ENCODE assay signal across 10 mouse cellular contexts in the genomic region with DNA sequence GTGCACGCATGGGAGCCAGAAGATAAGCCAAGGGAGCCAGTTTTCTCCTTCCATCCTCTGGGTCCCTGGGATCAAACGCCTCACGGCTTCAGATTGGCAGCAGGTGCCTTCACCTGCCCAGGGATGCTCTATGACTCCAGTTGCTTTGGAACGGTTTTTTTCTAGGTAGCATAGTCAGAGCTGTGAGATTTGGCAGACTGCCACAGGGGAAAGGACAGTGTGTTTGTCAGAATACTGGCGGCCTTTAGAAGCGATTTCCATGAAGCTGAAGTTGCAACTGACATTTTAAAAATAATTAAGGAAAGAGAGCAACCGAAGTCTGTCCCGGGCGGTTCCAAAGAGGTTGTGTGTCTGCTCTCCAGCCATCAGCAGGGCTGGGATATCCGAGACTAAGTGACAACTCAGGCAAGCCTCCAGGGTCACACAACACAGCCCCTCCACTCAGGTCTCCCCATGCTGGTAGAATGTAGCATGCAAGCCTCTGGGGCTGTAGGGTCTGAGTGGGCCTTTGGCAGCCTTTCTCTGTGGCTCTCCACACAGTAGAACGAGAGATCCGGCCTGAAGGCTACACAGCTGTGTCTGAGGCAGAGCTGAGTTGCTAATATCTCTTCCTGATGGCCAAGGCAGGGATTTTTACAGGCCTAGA. TPM values are rescaled to one million over a fixed set of nuclear protein-coding genes. Genes with fewer than 3 reads are reported as not detected.
A peak's percentile ranks its signal among the peaks of the same experiment; 100 is the strongest.
DNase-seq lines count a peak whose midpoint lies in the region; ATAC-seq and TF ChIP-seq lines count a peak whose summit lies in the region.
"Had no signal": no experiment of that assay in that cellular context is flagged by ENCODE, and none has a peak within 500 bp of the region (broad histone marks: within the 10 kb centered on the region; RNA-seq: fewer than 3 reads in every experiment).

No protein-coding gene starts in this region.

- no peak overlapping the region for H3K4me2 ChIP-seq in embryonic facial prominence, embryonic 14.5 days (ENCODE audit: low read depth, low read length)
- no peak overlapping the region for H3K4me2 ChIP-seq in lung, postnatal 0 days (replicated peaks; ENCODE audit: low read depth, low read length)

- WGBS in embryonic facial prominence, embryonic 14.5 days = 59% methylated on average over 12 of the region's 12 CpGs
- 86% methylated on average over 12 of the region's 12 CpGs for WGBS in embryonic facial prominence, embryonic 10.5 days
- 42% methylated on average over 12 of the region's 12 CpGs for WGBS in lung, postnatal 0 days

- no peak for DNase-seq in embryonic facial prominence, embryonic 14.5 days (ENCODE audit: low spot score)
- DNase-seq in embryonic facial prominence, embryonic 10.5 days (ENCODE audit: low spot score) = no peak
- peak; percentile 53 for DNase-seq in lung, postnatal 14 days
- DNase-seq in lung, postnatal 0 days (ENCODE audit: low spot score) = no peak
- peak; percentile 61 to 76 for DNase-seq in cerebellum, postnatal 25 days
- DNase-seq in kidney, postnatal 14 days = peak; percentile 76
- DNase-seq in embryo, embryonic 11 days = no peak
- no peak for DNase-seq in urinary bladder, postnatal 25 days (ENCODE audit: low spot score)

- H3K27me3 ChIP-seq in embryonic facial prominence, embryonic 14.5 days (replicated peaks; ENCODE audit: control insufficient read depth, insufficient read depth, low read length) = no peaks in the 10 kb centered on the region
- 0 out of 2 replicates have a peak, but pooled peaks cover 4% of the 10 kb centered on the region for H3K27me3 ChIP-seq in embryonic facial prominence, embryonic 10.5 days (replicated peaks; ENCODE audit: low read depth, poor library complexity, severe bottlenecking)
- H3K27me3 ChIP-seq in lung, postnatal 0 days (replicated peaks; ENCODE audit: insufficient read depth, low read length) = no peaks in the 10 kb centered on the region

- no peak overlapping the region for H3K4me3 ChIP-seq in embryonic facial prominence, embryonic 14.5 days (ENCODE audit: low read depth, low read length)
- H3K4me3 ChIP-seq in embryonic facial prominence, embryonic 10.5 days = no peak overlapping the region
- no peak overlapping the region for H3K4me3 ChIP-seq in lung, postnatal 0 days (ENCODE audit: low read depth, low read length)
- H3K4me3 ChIP-seq: erythroblast, embryonic 14.5 days; myocyte had no signal

- H3K36me3 ChIP-seq in embryonic facial prominence, embryonic 14.5 days (ENCODE audit: control insufficient read depth, insufficient read depth, low read length) = no peaks in the 10 kb centered on the region
- H3K36me3 ChIP-seq in embryonic facial prominence, embryonic 10.5 days (replicated peaks) = no peaks in the 10 kb centered on the region
- H3K36me3 ChIP-seq in lung, postnatal 0 days (ENCODE audit: insufficient read depth, low read length) = peaks cover under 1% of the 10 kb centered on the region; the same call in 1 of the 2 replicates

- ATAC-seq in embryonic facial prominence, embryonic 14.5 days (ENCODE audit: low read depth) = no peak
- no peak for ATAC-seq in lung, postnatal 0 days

- no peak for TF ChIP-seq CTCF in lung, postnatal 0 days (IDR thresholded peaks at IDR 0.05)

- no peak overlapping the region for H3K27ac ChIP-seq in embryonic facial prominence, embryonic 14.5 days (replicated peaks; ENCODE audit: low read depth, low read length)
- H3K27ac ChIP-seq in embryonic facial prominence, embryonic 10.5 days (replicated peaks) = no peak overlapping the region
- H3K27ac ChIP-seq in lung, postnatal 0 days (ENCODE audit: low read length) = no peak overlapping the region

- TF ChIP-seq EP300 in lung, postnatal 0 days (IDR thresholded peaks at IDR 0.05) = no peak

- 0 out of 2 replicates have a peak overlapping the region, but pooled peaks have one; percentile 11 for H3K9ac ChIP-seq in embryonic facial prominence, embryonic 14.5 days (ENCODE audit: low read depth, low read length)
- no peak overlapping the region for H3K9ac ChIP-seq in lung, postnatal 0 days (replicated peaks; ENCODE audit: low read depth)

- peaks cover 27% of the 10 kb centered on the region for H3K4me1 ChIP-seq in embryonic facial prominence, embryonic 14.5 days (ENCODE audit: control insufficient read depth, insufficient read depth, low read length)
- H3K4me1 ChIP-seq in embryonic facial prominence, embryonic 10.5 days = peaks cover 30% of the 10 kb centered on the region
- peaks cover 20% of the 10 kb centered on the region; the same call in 1 of the 2 replicates for H3K4me1 ChIP-seq in lung, postnatal 0 days (ENCODE audit: insufficient read depth, low read depth, low read length)

- H3K9me3 ChIP-seq in embryonic facial prominence, embryonic 14.5 days (ENCODE audit: control insufficient read depth, low read length) = no peaks in the 10 kb centered on the region
- no peaks in the 10 kb centered on the region for H3K9me3 ChIP-seq in embryonic facial prominence, embryonic 10.5 days
- H3K9me3 ChIP-seq in lung, postnatal 0 days (ENCODE audit: low read length) = no peaks in the 10 kb centered on the region

RNA-seq across cellular contexts. Expression of gene Epas1, which starts 28.4 kb away (rescaled TPM):
- polyA plus RNA-seq in embryonic facial prominence, embryonic 14.5 days (2014; fragmentation: Nextera tagmentation; extraction: Ambion mirVana) = 10.9 and 14.3 TPM in 2 replicates
- 2.8 and 2.9 TPM in 2 replicates for polyA plus RNA-seq in embryonic facial prominence, embryonic 10.5 days (2016; fragmentation: Nextera tagmentation; extraction: Ambion mirVana)
- polyA plus RNA-seq in lung, postnatal 0 days (2015; fragmentation: Nextera tagmentation; extraction: Ambion mirVana) = 89.8 and 98.3 TPM in 2 replicates

Comparison
In these comparisons a context has a peak if more than half of its experiments do, and no peak if none do; other contexts are left out.
1. DNase-seq: peak in lung, postnatal 14 days (single experiment), cerebellum, postnatal 25 days (2 of 2) and kidney, postnatal 14 days (single experiment); none in embryonic facial prominence, embryonic 14.5 days (single experiment), embryonic facial prominence, embryonic 10.5 days (single experiment), lung, postnatal 0 days (single experiment), embryo, embryonic 11 days (single experiment) and urinary bladder, postnatal 25 days (single experiment).